Mouse (Mus musculus) lung, postnatal 0 days (tissue): ENCODE data around the gene Elovl3.

Experiments
- CTCF ChIP-seq: IDR thresholded peaks from 2 replicates; pipeline ENCODE4 v1.5.1; 2016; ENCODE audit warnings: antibody characterized with exemption, mild to moderate bottlenecking
- EP300 ChIP-seq: IDR thresholded peaks from 2 replicates; pipeline ENCODE4 v1.6.1; 2016; ENCODE audit warnings: antibody characterized with exemption, mild to moderate bottlenecking, control low read depth

DNA sequence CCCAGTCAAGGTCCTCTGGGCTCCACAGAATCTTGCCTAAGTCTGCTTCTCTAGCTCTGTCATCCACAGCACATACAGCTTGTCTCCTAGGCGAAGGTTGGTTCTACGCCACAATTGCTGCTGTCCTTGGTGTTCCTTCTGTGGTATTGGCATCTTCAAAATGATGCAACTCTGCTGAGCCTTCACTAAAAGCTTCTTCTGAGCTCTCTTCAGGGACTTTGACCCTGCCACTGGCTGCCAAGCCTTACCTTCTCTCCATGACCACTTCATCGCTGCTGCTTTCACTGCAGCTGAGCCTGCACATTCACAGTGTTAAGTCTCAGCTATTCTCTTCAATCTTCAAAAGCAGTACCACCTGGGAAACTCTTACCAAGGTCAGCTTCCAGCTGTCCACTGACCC is 50.5 kb downstream of the Elovl3 start:
- TF ChIP-seq CTCF (no peak), EP300 (no peak)
